Mouse (Mus musculus) forebrain, embryonic 14.5 days (tissue): ENCODE data around the gene Frat1. TPM values are rescaled to one million over a fixed set of nuclear protein-coding genes. Genes with fewer than 3 reads are reported as not detected.

Source experiments
- ATAC-seq: fragments of 200-750 bp; cut with Nextera tagmentation; 2 replicates; pipeline ENCODE4 v1.8.0; 2017; ENCODE audit warnings: mild to moderate bottlenecking, moderate library complexity
- DNase-seq: peaks from one replicate; pipeline ENCODE4 v3.0.0-alpha.2; 2015; ENCODE audit warnings: low spot score
- H3K27ac ChIP-seq: fragments of 300-500 bp; sonication (generic); 2 replicates; pipeline ENCODE4 v1.5.1; 2014; ENCODE audit warnings: low read depth, mild to moderate bottlenecking, control low read depth, low read length, moderate library complexity
- H3K27me3 ChIP-seq: fragments of 300-500 bp; sonication (generic); replicated peaks from 2 replicates; pipeline ENCODE4 v1.6.1; 2014; ENCODE audit warnings: low read length, control low read depth, mixed read lengths; ENCODE audit not compliant: control insufficient read depth, insufficient read depth
- H3K36me3 ChIP-seq: fragments of 300-500 bp; sonication (generic); 2 replicates; pipeline ENCODE4 v1.6.1; 2014; ENCODE audit warnings: low read length, control low read depth; ENCODE audit not compliant: control insufficient read depth, insufficient read depth
- H3K4me1 ChIP-seq: fragments of 300-500 bp; sonication (generic); 2 replicates; pipeline ENCODE4 v1.6.1; 2014; ENCODE audit warnings: antibody characterized with exemption, low read length, control low read depth; ENCODE audit not compliant: control insufficient read depth, insufficient read depth
- H3K4me2 ChIP-seq: fragments of 300-500 bp; sonication (generic); 2 replicates; pipeline ENCODE4 v1.6.1; 2014; ENCODE audit warnings: mild to moderate bottlenecking, control low read depth, low read length
- H3K4me3 ChIP-seq: fragments of 300-500 bp; sonication (generic); 2 replicates; pipeline ENCODE4 v1.5.1; 2014; ENCODE audit warnings: low read depth, low read length, control low read depth
- H3K9ac ChIP-seq: fragments of 300-500 bp; sonication (generic); 2 replicates; pipeline ENCODE4 v1.6.1; 2014; ENCODE audit warnings: mild to moderate bottlenecking, low read length, control low read depth, moderate library complexity
- H3K9me3 ChIP-seq: fragments of 300-500 bp; sonication (generic); replicated peaks from 2 replicates; pipeline ENCODE4 v1.6.1; 2016; ENCODE audit warnings: low read length, control low read depth, mixed read lengths; ENCODE audit not compliant: control insufficient read depth
- WGBS: fragments of 180-500 bp; shearing (Covaris S2); extraction: QIAGEN DNeasy Blood & Tissue Kit; methylation state at CpG from one replicate; pipeline ENCODE4 v1.1.7; 2014; 5-methylcytosine and 5-hydroxymethylcytosine counted together
- polyA plus RNA-seq: library from polyadenylated mRNA; unstranded; fragments of >200 nt; fragmentation: Nextera tagmentation; extraction: Ambion mirVana; gene quantifications from 2 replicates; pipeline ENCODE4 v1.2.1, GENCODE M21; 2014

Gene Frat1
- polyA plus RNA-seq, 1 experiment from 2014 or later = 35.5 TPM

GRCm38 (mm10) chr19:41808104-41808634 is 21.6 kb upstream of the Frat1 start:
- ATAC-seq (no peak), DNase-seq (no peak)
- Histone ChIP-seq H3K4me1 (no peaks in the 10 kb centered on the region), H3K36me3 (no peaks in the 10 kb centered on the region), H3K4me2 (no peak overlapping the region), H3K9ac (no peak overlapping the region), H3K9me3 (no peaks in the 10 kb centered on the region), H3K4me3 (no peak overlapping the region), H3K27me3 (no peaks in the 10 kb centered on the region), H3K27ac (no peak overlapping the region)
- WGBS = 78% methylated on average over 8 of the region's 8 CpGs

- ATAC-seq = no peak
These were observed 19.7 kb upstream of the Frat1 start for GRCm38 (mm10) chr19:41810074-41810473.

DNA sequence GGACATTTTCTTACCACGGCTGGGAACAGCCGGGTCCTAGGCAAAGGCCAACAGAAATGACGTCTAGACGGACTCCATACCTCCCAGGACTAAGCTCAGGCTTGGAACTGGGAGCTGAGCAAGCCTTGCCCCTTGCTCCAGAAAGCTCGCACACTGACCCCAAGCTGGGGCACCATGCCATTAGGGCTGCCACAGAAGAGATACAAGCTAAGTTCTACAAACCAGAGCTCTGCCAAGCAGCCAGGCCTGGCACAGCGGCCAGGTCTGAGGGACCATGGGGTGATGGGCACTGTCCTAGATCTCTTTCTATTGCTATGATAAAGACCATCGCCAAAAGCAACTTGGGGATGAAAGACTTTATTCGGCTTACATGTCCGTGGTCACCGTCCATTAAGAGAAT is 17.2 kb upstream of the Frat1 start:
- WGBS = 95% methylated on average over 10 of the region's 10 CpGs

More at GRCm38 (mm10) chr19:41810074-41810473, 19.7 kb upstream of the Frat1 start:
- Histone ChIP-seq H3K4me3 (no peak overlapping the region), H3K9me3 (no peaks in the 10 kb centered on the region), H3K4me2 (no peak overlapping the region), H3K27me3 (no peaks in the 10 kb centered on the region), H3K36me3 (no peaks in the 10 kb centered on the region), H3K4me1 (no peaks in the 10 kb centered on the region), H3K27ac (no peak overlapping the region), H3K9ac (no peak overlapping the region)
- WGBS = 83% methylated on average over 5 of the region's 5 CpGs
- no peak for DNase-seq

GRCm38 (mm10) chr19:41813374-41813773 is 16.4 kb upstream of the Frat1 start:
- Histone ChIP-seq H3K9me3 (no peaks in the 10 kb centered on the region), H3K9ac (no peak overlapping the region), H3K4me1 (no peaks in the 10 kb centered on the region), H3K27ac (no peak overlapping the region), H3K4me2 (no peak overlapping the region), H3K4me3 (no peak overlapping the region), H3K36me3 (no peaks in the 10 kb centered on the region), H3K27me3 (no peaks in the 10 kb centered on the region)
- ATAC-seq (no peak), DNase-seq (no peak)
- 92% methylated on average over 4 of the region's 4 CpGs for WGBS

More for the DNA sequence above, 17.2 kb upstream of the Frat1 start:
- Histone ChIP-seq H3K4me1 (no peaks in the 10 kb centered on the region), H3K9ac (no peak overlapping the region), H3K4me3 (no peak overlapping the region), H3K27ac (no peak overlapping the region), H3K27me3 (no peaks in the 10 kb centered on the region), H3K4me2 (no peak overlapping the region), H3K9me3 (no peaks in the 10 kb centered on the region), H3K36me3 (no peaks in the 10 kb centered on the region)
- ATAC-seq = no peak
- DNase-seq = no peak

DNA sequence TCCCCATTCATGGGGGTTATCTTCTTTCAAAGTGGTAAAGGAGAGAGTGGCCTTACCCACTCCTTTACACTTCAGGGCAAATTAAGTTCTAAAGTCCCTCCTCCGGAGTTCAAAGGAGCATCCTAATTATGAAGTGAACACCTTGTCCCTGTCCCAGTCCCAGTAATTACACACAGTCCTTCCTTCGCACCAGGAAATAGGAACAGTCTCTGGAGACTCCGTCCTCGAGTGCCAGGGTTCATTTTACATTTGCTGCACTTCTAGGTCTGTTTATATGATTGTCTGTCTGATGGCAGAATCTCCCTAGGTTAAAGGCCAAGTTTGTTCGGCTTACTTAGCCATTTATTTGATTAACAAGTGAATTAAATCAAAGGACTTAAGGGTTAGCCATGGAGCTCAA is 13.4 kb upstream of the Frat1 start:
- Histone ChIP-seq H3K4me3 (no peak overlapping the region), H3K4me2 (no peak overlapping the region), H3K27me3 (no peaks in the 10 kb centered on the region), H3K9me3 (no peaks in the 10 kb centered on the region), H3K4me1 (no peaks in the 10 kb centered on the region), H3K27ac (no peak overlapping the region), H3K9ac (no peak overlapping the region), H3K36me3 (no peaks in the 10 kb centered on the region)
- ATAC-seq (no peak), DNase-seq (no peak)
- 73% methylated on average over 5 of the region's 5 CpGs for WGBS

- WGBS = 70% methylated on average over 5 of the region's 5 CpGs
- ATAC-seq (no peak), DNase-seq (no peak)
- Histone ChIP-seq H3K4me2 (no peak overlapping the region), H3K27me3 (no peaks in the 10 kb centered on the region), H3K9me3 (no peaks in the 10 kb centered on the region), H3K4me3 (no peak overlapping the region), H3K36me3 (no peaks in the 10 kb centered on the region), H3K27ac (no peak overlapping the region), H3K4me1 (no peaks in the 10 kb centered on the region), H3K9ac (no peak overlapping the region)
These were observed 12.9 kb upstream of the Frat1 start for GRCm38 (mm10) chr19:41816915-41817314.

GRCm38 (mm10) chr19:41817325-41817724 is 12.4 kb upstream of the Frat1 start:
- ATAC-seq (no peak), DNase-seq (no peak)
- no peaks in the 10 kb centered on the region for H3K9me3 ChIP-seq
- no peak overlapping the region for H3K4me3 ChIP-seq
- no peaks in the 10 kb centered on the region for H3K27me3 ChIP-seq
- no peaks in the 10 kb centered on the region for H3K4me1 ChIP-seq
- 67% methylated on average over 10 of the region's 10 CpGs for WGBS
- no peak overlapping the region for H3K27ac ChIP-seq
- no peaks in the 10 kb centered on the region for H3K36me3 ChIP-seq
- H3K4me2 ChIP-seq = no peak overlapping the region
- H3K9ac ChIP-seq = no peak overlapping the region

- no peak for DNase-seq
- no peaks in the 10 kb centered on the region for H3K4me1 ChIP-seq
- no peak for ATAC-seq
- H3K4me2 ChIP-seq = no peak overlapping the region
- no peaks in the 10 kb centered on the region for H3K27me3 ChIP-seq
- no peak overlapping the region for H3K27ac ChIP-seq
- H3K36me3 ChIP-seq = no peaks in the 10 kb centered on the region
- H3K9me3 ChIP-seq = no peaks in the 10 kb centered on the region
- no peak overlapping the region for H3K9ac ChIP-seq
- 84% methylated on average over 4 of the region's 4 CpGs for WGBS
- H3K4me3 ChIP-seq = no peak overlapping the region
These were observed 11.0 kb upstream of the Frat1 start for GRCm38 (mm10) chr19:41818749-41819148.

GRCm38 (mm10) chr19:41821436-41821835 is 8.3 kb upstream of the Frat1 start:
- DNase-seq (no peak), ATAC-seq (no peak)
- Histone ChIP-seq H3K36me3 (no peaks in the 10 kb centered on the region), H3K4me2 (no peak overlapping the region), H3K9ac (no peak overlapping the region), H3K4me1 (no peaks in the 10 kb centered on the region), H3K27me3 (no peaks in the 10 kb centered on the region), H3K9me3 (no peaks in the 10 kb centered on the region), H3K27ac (no peak overlapping the region), H3K4me3 (no peak overlapping the region)
- 9% methylated on average over 5 of the region's 5 CpGs for WGBS
